Comparison of ENCODE assay signal across 7 mouse cellular contexts in genomic region chr2:44927482-44927811, GRCm38 (mm10). TPM values are rescaled to one million over a fixed set of nuclear protein-coding genes. Genes with fewer than 3 reads are reported as not detected.
A peak's percentile ranks its signal among the peaks of the same experiment; 100 is the strongest.
DNase-seq lines count a peak whose midpoint lies in the region; ATAC-seq and TF ChIP-seq lines count a peak whose summit lies in the region.

Gene Gtdc1, minus strand, starts transcription at chr2:44927657.

- no peak for DNase-seq in spleen, adult 2 months (ENCODE audit: low read depth in 1 of 2, low spot score in 2 of 2)
- no peak for DNase-seq in spleen, adult 18-20 months
- no peak for DNase-seq in embryonic facial prominence, embryonic 14.5 days (ENCODE audit: low spot score)
- DNase-seq in heart, postnatal 14 days, result no peak
- DNase-seq in cerebellum, postnatal 36 days, result no peak

- H3K9ac ChIP-seq in embryonic facial prominence, embryonic 14.5 days (ENCODE audit: low read depth, low read length), result peak within 1 kb of the TSS; percentile 95
- peak within 1 kb of the TSS; percentile 89 for H3K9ac ChIP-seq in limb, embryonic 13.5 days

- no peak for TF ChIP-seq POLR2A in spleen, adult 2 months (IDR thresholded peaks at IDR 0.05; ENCODE audit: low read depth, low read length)
- no peak; the same call in 1 of the 2 replicates for TF ChIP-seq POLR2A in small intestine, adult 2 months (IDR thresholded peaks at IDR 0.05; ENCODE audit: low read depth, low read length)

- peak within 1 kb of the TSS; percentile 92 for H3K27ac ChIP-seq in spleen, adult 2 months (ENCODE audit: insufficient read depth, low read length)
- H3K27ac ChIP-seq in embryonic facial prominence, embryonic 14.5 days (replicated peaks; ENCODE audit: low read depth, low read length), result peak within 1 kb of the TSS; percentile 93
- H3K27ac ChIP-seq in limb, embryonic 13.5 days, result peak within 1 kb of the TSS; percentile 94
- peak within 1 kb of the TSS; percentile 97 for H3K27ac ChIP-seq in small intestine, adult 2 months (ENCODE audit: insufficient read depth, low read depth, low read length)

- ATAC-seq in embryonic facial prominence, embryonic 14.5 days (ENCODE audit: low read depth), result no peak; the same call in 1 of the 2 replicates
- ATAC-seq in limb, embryonic 13.5 days (ENCODE audit: low FRiP score, low read depth), result no peak

- no peaks in the 10 kb centered on the region for H3K27me3 ChIP-seq in spleen, adult 2 months (ENCODE audit: control insufficient read depth, insufficient read depth, low read length)
- H3K27me3 ChIP-seq in embryonic facial prominence, embryonic 14.5 days (replicated peaks; ENCODE audit: control insufficient read depth, insufficient read depth, low read length), result no peaks in the 10 kb centered on the region
- H3K27me3 ChIP-seq in limb, embryonic 13.5 days, result no peaks in the 10 kb centered on the region
- no peaks in the 10 kb centered on the region for H3K27me3 ChIP-seq in small intestine, adult 2 months (ENCODE audit: control insufficient read depth, insufficient read depth, low read length)

- peak within 1 kb of the TSS; percentile 71 for H3K4me2 ChIP-seq in embryonic facial prominence, embryonic 14.5 days (ENCODE audit: low read depth, low read length)
- H3K4me2 ChIP-seq in limb, embryonic 13.5 days (replicated peaks), result peak within 1 kb of the TSS; percentile 74

- WGBS in spleen, adult 2 months, result 3% methylated on average over 27 of the region's 27 CpGs
- 0% methylated on average over 21 of the region's 27 CpGs for WGBS in embryonic facial prominence, embryonic 14.5 days
- 0% methylated on average over 24 of the region's 27 CpGs for WGBS in limb, embryonic 13.5 days
- WGBS in small intestine, adult 2 months, result 1% methylated on average over 27 of the region's 27 CpGs

- H3K9me3 ChIP-seq in embryonic facial prominence, embryonic 14.5 days (ENCODE audit: control insufficient read depth, low read length), result no peaks in the 10 kb centered on the region
- no peaks in the 10 kb centered on the region for H3K9me3 ChIP-seq in limb, embryonic 13.5 days

- intact Hi-C loops in heart, postnatal 14 days (cut with DNase I), result loop anchor here (2.0 kb wide), 1 partner anchor 183 kb away; no protein-coding TSS in a partner anchor

- H3K36me3 ChIP-seq in spleen, adult 2 months (ENCODE audit: control insufficient read depth, insufficient read depth, low read length), result no peaks in the 10 kb centered on the region
- H3K36me3 ChIP-seq in embryonic facial prominence, embryonic 14.5 days (ENCODE audit: control insufficient read depth, insufficient read depth, low read length), result no peaks in the 10 kb centered on the region
- H3K36me3 ChIP-seq in limb, embryonic 13.5 days, result no peaks in the 10 kb centered on the region
- H3K36me3 ChIP-seq in small intestine, adult 2 months (ENCODE audit: control insufficient read depth, insufficient read depth, low read length), result no peaks in the 10 kb centered on the region

- TF ChIP-seq CTCF in spleen, adult 2 months (IDR thresholded peaks at IDR 0.05; ENCODE audit: extremely low read depth, insufficient read depth, insufficient read length, insufficient replicate concordance), result no peak
- no peak for TF ChIP-seq CTCF in small intestine, adult 2 months (IDR thresholded peaks at IDR 0.05; ENCODE audit: extremely low read depth, insufficient read length, insufficient replicate concordance, low read depth, low read length)

- peak within 1 kb of the TSS; percentile 95 for H3K4me3 ChIP-seq in spleen, adult 2 months (ENCODE audit: extremely low read depth, insufficient read depth, insufficient read length)
- H3K4me3 ChIP-seq in embryonic facial prominence, embryonic 14.5 days (ENCODE audit: low read depth, low read length), result peak within 1 kb of the TSS; percentile 80
- H3K4me3 ChIP-seq in limb, embryonic 13.5 days, result peak within 1 kb of the TSS; percentile 72
- peak within 1 kb of the TSS; percentile 99 for H3K4me3 ChIP-seq in small intestine, adult 2 months (ENCODE audit: low read depth, low read length)

- H3K4me1 ChIP-seq in spleen, adult 2 months (ENCODE audit: control insufficient read depth, insufficient read depth, insufficient read length), result peaks cover 4% of the 10 kb centered on the region
- peaks cover 8% of the 10 kb centered on the region; the same call in 1 of the 2 replicates for H3K4me1 ChIP-seq in embryonic facial prominence, embryonic 14.5 days (ENCODE audit: control insufficient read depth, insufficient read depth, low read length)
- H3K4me1 ChIP-seq in limb, embryonic 13.5 days, result peaks cover 8% of the 10 kb centered on the region; the same call in 1 of the 2 replicates
- H3K4me1 ChIP-seq in small intestine, adult 2 months (ENCODE audit: control insufficient read depth, insufficient read depth, insufficient read length, low read length), result peaks cover 4% of the 10 kb centered on the region; the same call in 1 of the 2 replicates

RNA-seq across cellular contexts. Expression of gene Gtdc1, which starts in this region (rescaled TPM):
- 4.5 and 5.7 TPM in 2 replicates for polyA plus RNA-seq in spleen, adult 2 months (2012; rRNA removed)
- 14.3 and 19.0 TPM in 2 replicates for polyA plus RNA-seq in embryonic facial prominence, embryonic 14.5 days (2014; fragmentation: Nextera tagmentation; extraction: Ambion mirVana)
- 10 to 100 TPM; 15.5 to 20.5 TPM for total RNA-seq in heart, postnatal 14 days (2021)
- 18.2 and 18.4 TPM in 2 replicates for polyA plus RNA-seq in limb, embryonic 13.5 days (2015; fragmentation: Nextera tagmentation; extraction: Ambion mirVana)
- polyA plus RNA-seq in small intestine, adult 2 months (2012; rRNA removed), result 0.70 and 1.9 TPM in 2 replicates
